Mouse (Mus musculus) lung, postnatal 25 days (tissue): ENCODE measurements at regions not wholly inside any gene's neighbourhood (a gene's known extent, or its start where the extent isn't known, plus 50 kb on each side); places are given as distances from the start of the nearest gene placed in this dataset.

Source experiments
- DNase-seq: peaks from one replicate; pipeline ENCODE4 v3.0.0; 2022; ENCODE audit warnings: low spot score

DNA sequence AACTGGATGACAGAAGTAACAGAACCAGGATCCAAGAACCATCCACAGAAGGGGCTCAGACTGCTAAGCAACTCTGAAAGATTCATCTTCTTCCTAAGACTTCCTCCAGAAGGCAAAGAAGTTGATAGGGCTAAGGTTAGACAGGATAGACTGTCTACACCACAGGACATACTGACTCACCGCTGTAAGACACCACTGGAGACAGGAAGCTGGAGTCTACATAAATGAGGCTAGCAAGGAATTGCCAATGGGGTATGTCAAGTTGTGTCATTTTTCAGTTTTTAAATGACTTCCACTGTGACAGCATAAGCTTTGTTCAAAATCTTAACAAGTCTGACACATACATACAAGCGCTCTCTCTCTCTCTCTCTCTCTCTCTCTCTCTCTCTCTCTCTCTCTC lies 645.4 kb upstream of the Gm10131 start:
- DNase-seq: no peak

DNA sequence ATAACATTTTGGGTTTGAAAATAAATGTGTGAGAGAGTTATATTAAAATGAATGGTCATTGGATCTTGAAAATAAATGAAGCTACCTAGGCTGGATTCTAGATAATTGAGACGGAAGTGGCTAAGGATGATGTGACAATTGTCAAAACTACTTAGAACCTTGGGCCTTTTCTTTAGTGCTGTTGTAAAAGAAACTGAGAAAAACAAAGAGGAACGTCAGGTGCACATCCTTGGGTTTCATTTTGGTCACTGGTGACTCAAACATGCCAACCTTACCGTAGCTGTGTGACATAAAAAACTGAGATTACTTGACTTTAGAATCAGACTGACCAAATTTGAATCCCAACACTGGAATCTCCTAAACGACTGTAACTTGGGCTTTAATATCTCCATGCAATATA lies 644.6 kb upstream of the Gm10131 start:
- DNase-seq: no peak

DNA sequence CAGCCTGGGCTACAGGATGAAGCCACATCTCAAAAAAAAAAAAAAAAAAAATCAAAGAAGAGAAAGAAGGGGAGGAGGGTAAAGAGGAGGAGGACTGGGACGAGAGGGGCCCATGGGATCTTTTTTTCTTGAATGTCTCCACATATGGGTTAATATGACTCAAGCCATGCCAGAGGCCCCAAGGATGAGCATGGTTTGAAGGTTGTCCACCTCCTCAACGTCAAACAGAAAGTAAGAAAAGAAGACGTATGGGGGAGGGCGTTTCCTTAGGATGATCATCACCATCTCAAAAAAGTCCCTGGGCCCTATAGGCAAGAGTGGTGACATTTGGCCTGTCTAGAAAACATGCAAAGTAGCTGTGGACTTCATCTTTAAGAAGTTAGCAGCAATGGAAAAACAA lies 643.9 kb upstream of the Gm10131 start:
- no peak for DNase-seq

DNA sequence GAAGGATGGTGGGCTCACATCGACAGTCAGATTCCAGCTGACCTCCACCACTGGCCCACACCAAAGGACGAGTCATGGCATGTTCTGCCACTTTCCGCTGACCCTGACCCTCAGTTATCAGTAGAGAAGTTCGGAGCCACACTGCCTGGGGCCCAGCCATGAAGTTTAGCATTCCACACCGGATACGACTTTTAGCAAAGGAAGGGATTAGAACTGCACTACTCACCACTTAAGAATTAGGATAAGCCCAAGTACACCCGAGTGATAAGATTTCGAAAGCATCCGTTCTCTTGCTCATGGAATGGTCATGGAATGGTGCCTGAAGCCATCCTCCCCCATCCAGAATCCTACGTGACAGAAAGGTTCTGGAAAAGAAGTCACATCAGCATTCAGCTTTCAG lies 641.5 kb upstream of the Gm10131 start:
- no peak for DNase-seq

DNA sequence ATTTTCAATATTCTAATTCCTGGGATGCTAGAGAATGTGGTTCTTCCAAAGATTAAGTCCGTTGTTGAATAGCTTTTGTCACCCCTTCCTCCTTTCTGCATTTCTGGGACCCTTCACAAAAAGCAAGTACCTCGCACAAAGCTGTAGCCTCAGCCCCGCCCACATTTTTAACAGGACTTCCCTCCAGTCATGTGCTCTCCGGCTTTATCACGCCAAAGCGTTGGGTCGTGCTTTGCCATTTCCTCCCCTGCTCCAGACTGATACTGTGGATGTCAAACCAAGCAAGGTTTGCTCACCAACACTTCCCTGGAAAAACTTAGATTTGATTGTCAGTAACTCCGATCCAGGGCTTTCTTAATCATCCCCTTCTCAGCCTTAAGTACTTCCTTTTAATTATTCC lies 637.0 kb upstream of the Gm10131 start:
- DNase-seq: no peak

DNA sequence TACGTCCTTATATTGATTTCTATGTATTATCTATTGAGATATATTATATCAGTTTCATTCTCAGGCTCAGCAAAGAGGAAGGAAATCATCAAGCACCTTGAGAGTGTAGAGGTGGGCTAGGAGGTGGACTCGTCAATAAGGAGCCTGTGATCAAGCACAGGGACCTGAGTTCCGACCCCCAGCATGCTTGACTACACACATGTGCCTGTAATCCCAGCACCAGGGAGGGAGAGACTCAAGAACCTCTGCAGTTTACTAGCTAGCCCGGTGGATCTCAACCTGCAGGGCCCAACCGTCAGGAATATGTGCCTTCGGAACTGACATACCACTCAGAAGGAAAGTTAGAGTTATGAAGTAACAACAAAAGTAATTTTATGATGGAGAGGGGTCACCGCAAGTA lies 634.2 kb upstream of the Gm10131 start:
- DNase-seq: no peak

DNA sequence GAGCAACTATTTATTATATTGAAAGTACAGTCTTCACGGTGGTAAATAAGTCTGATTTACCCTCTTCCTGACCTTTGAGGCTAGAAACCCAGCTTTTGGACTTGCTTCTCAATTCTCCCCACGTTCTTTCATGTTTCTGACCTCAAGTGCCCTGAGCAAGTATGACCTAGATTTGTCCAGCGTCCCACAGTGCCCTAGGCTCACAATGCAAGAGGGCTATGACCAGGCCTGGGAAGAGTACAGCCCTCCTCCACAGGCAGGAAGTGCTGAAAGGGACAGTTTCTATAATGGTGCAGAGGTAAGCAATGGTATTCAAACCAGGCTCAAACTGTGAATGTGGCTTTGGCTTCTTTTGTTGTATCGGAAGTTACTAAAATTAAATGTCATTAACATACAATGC lies 633.1 kb upstream of the Gm10131 start:
- DNase-seq: no peak

DNA sequence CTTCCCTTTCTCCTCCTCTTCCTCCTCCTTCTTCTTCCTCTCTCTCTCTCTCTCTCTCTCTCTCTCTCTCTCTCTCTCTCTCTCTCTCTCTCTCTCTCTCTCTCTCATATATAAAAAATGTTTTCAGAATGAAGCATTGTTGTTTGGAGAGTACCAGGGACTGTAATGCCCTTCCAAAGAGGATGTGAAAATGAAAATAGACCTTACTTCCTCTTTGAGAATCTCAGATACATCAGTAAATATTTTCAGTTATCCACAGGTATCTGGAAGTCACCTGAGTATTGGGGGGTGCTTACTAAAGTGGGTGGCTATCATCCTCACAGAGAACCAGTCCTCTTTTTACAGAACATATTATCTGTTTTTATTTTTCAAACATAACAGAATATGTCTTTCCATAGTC lies 632.6 kb upstream of the Gm10131 start:
- no peak for DNase-seq

DNA sequence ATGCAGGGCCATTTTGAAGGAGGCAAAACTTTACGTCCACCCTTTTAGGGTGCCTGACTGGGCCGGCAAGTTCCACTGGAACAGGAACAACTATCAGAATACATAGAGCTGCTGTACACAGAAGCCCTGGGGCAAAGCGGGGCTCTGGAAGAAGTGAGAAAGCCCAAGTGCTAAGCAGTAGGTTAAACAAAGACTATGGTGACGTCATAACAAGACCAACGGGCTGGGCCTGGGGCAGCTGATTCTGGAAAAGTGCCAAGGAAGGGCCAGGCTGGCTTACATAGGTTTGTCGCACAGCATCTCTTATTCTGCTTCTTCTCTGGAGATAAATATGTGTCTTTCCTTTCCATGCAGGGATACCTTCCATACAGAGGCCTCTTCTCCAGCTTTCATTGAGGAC lies 631.6 kb upstream of the Gm10131 start:
- no peak for DNase-seq

DNA sequence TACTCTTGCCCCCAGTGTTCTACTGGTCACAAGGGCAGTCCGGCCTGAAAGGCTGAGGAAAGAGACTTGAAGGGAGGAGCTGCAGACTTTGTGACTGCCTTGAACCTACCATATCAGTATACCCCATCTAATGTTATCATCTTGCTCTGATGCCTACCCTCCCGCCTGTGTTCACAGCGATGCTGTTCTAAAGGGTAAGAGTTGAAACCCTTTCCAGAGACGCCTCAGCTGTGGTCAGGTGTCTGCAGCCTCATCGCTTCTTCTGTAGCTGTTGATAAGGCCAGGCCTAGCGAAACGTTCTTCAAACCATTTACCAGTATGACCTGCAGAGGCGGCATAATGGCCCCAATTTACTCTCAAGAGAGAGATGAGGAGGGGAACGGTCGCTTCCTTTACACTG lies 629.3 kb upstream of the Gm10131 start:
- DNase-seq: no peak

DNA sequence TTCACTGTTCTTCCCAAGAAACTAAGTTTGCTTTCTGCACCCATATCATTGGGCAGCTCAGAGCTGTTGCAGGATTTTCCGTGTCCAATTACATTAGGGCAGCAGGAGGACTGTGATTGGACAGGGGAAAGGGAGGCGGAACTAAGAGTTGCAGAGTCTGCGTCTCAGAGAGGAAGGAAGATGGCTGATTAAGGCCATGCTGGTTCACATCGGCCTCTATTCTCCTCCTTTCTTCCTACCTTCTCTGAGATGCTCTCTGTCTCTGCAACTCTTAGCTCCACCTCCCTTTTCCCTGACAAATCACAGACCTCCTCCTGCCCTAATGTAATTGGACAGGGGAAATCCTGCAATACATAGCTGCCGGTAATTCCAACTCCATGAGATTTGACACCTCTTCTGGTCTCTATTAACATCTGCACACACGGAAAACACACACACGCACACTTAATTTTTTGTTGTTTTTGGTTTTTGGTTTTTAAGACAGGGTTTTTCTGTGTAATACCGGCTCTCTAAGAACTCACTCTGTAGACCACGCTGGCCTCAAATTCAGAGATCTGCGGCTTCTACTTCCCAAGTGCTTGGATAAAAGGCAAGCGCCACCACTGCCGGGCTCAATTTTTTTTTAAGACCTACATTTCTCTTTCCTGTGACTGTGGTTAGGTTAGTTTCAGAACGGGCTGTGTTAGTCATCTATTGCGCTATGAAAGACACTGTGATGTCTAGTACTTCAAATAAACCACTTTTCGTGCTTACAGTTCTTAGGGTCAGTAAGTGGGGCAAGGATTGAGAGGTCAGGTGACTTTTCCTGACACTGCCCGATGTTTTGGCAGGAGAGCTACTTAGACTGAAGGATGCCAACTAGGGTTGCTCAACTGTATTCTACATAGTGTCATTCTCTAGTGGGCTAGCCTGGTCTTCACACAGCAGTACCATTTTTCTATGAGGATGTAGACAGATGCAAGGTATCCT lies 628.6 kb upstream of the Gm10131 start:
- DNase-seq: no peak

DNA sequence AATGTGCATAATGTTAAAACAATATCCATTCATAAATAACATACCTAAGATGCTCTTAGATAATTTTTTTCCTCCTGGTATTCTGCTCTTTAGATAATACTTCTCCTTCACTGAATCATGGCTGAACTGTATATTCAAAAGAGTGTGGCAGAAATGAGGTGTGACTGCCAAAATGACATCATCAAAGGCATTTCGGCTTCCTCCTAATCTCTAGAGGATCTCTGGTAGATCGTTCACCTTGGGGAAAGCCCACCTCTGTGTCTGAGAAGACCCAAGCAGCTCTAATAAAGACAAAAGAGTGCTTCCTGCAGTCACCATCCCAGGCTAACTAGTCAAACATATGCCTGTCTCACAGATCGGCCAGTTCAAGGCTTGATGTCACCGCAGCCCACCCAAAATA lies 624.7 kb upstream of the Gm10131 start:
- no peak for DNase-seq

DNA sequence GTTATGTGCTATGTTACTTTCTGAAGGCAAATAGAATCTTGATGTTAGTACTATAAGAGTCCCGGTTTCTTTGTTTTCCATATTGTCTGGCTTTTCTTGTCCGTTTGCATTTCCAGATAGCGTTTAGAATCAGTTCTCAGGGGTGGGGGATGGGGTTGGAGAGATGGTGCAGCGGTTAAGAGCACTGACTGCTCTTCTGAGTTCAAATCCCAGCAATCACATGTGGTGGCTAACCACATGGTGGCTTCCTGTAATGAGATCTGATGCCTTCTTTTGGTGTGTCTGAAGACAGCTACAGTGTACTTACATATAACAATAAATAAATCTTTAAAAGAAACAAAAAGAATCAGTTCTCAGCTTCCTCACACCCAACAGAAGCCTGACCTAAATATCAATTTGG lies 623.5 kb upstream of the Gm10131 start:
- no peak for DNase-seq

DNA sequence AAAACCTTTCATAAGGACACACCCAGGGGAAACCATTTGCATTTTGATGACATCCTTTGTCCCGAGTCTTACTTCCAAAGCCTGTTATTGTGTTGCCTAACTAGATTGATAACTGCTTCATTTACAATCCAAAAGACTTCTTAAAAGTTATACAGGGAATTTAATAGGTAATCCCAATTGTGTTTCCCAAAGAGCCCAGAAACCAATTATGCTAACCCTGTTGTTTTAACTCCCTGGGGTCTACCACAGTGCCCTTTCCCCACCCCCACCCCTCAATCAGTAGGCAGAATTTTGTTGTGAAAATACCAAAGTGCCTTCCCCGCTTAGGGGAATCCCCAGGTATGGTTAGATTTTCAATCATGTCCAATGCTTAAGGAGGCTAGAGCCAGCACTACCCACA lies 621.3 kb upstream of the Gm10131 start:
- DNase-seq: no peak

DNA sequence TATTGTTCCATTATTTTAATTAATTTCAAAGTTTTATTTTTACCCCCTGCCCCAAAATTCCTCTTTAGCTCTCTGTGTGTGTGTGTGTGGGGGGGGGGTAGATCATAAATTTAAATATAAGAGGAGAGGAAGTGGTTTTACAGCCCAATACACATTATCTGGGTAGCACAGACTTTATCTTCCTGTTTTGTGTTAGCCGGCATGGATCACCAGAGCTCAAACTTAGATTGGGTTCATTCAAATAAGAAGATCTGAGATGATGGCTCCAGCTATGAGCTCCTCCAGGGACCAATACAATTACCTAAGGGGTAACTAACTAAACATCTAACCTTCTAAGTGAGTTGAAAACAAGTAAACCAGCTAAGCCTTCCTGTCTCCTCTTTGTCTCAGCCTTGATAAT lies 620.8 kb upstream of the Gm10131 start:
- DNase-seq: peak; percentile 21

DNA sequence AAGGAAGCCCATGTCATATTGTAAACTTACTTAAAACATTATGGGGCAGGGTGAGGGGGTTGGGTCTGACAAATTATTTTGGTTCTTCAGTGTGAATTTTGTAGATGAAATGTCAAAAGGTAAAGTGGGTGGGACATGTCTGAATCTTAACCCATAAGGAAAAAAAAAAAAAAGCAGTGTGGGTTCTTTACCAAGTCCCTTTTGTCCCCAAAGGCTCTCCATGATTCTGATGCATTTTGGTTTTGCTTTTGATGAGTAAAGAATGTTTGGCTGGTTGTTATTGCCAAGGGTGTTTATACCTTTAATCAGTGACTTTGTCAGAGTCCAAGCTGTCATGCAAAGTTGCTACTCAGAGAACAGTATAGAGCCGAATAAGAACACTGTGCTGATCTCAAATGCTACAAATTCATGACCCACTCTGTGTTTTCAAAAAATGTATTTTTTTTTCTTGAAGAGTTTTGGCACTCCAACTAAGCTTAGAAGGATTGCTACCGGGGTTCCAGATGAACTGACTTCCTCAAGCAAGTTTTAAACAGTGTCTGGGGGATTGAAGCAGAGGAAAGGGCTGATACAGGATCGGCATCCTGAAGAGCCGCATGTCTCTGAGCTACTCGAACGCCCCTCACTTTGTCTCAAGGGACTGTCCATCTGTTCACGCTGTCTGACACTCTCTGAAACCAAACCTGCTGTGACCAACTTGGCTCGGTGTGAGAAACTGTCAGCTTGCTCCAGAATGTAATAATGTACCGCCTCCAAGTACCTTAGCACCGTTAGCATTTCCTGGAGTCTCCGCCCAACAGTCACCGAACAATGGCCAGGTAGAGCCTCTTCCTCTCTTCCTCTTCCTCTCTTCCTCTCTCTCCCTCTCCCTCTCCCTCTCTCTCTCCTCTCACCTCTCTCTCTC lies 619.8 kb upstream of the Gm10131 start:
- DNase-seq: no peak

DNA sequence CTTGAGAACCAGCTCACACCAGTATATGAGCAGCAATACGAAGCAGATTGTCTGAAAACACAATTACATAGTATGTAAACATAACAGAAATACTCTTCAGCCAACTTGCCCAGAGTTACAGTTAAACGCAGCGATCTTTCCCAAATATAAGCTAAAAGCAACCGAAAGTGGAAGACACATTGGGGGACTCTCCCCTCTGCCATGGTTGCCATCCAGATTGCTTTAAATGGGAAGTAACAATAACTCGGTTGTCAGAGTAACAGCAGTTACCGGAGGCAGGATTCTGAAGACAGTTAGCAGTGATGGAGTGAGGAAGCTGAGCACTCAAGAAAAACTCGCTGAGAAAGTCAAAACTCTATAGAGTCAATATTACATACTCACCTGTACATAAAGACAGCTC lies 618.0 kb upstream of the Gm10131 start:
- DNase-seq: no peak

DNA sequence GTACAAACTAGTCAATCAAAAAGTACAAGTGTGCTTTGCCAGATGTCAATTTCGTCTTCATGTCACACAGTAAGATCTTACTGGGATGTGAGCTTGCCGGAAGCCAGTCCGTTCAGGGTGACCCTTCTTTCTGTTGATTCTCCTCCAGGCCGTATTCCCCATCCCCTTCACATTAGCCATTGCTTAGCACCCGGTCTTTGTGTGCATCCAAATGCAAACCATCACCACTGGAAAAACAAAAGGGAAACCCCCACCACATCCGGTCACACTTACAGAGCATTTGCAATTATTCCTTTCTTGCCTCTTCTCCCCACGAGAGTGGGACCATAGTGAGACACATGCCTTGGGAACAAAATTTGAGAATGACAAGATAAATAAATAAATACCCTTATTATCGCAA lies 616.2 kb upstream of the Gm10131 start:
- DNase-seq: no peak

DNA sequence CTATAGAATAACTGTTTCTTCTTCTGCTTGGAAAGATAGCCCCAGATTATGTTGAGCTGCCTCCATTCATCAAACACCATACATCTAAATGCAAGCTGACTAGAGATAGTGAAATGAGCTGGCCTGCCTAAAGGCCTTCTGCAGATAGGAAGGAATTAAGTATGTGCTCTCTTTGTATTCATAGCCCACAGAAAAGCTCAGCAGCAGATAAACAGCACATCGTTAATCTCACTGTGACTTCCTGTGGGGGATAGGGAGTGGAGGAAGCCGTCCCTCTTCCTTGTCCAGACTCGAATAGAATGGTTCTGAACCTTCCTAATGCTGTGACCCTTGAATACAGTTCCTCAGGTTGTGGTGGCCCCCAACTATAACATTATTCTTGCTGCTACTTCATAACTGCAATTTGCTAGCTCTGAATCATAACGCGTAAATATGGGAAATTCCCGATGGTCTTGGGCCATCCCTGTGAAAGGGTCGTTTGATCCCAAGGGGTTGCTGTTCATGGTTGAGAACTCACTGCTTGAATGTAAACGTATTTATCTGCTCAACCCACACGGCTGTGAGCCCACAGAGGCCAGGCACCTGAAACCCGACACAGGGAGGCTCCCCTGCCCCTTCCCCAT lies 614.7 kb upstream of the Gm10131 start:
- no peak for DNase-seq

DNA sequence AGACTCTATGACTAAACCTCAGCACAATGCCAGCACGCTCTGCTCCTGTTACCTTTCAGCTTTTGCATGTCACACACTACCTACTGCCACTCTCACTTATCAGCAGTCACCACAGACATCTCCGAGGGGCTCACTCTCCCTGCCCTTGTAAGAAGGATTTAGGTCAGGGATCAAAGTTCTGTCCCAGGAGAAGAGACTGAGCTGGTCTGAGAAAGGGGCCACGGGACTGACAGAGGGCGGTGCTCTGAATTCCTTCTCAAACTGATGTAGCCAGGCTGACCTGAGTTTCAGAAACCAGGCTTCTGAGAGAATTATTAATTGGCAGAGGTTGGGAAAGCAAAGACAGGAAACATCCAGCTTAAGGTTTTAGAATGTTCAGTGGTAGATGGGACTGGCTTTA lies 614.0 kb upstream of the Gm10131 start:
- no peak for DNase-seq

DNA sequence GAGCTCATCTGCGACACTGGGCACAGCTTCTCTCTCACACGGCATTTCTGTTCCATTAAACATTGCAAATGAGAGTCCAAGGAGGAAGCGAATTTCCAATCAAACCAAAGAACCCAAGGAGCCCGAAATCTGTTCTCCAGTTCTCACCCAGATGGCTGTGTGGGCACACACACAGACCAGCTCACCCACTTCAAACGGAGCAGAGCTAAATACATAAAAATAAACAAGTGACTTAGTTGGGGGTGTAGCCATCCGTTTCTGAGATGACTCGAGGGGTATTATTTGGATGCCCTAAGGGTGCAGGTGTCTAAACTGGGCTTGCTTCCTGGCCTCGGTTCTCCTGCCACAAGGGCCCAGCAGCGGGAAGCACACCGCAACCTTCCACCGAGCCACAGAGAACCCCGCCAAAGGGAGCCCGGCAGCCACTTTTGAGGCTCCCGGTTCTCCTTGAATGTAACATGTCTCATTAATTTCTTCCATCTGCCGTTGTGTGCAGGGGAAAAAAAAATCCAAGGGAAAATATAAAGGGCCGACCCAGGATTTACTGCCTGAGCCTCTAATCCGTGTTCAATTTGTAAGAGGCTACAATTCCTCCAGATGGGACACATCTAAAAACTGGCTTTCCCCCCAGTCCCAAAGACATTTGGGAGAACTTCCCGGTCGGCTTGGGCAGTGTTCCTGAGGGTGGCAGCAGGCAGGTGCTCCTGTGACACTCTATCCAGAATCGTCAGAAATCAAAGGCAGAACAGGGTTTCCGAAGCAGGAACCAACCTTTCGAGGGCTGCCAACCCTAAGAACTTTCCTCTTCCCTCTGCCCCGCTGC lies 598.6 kb upstream of the Gm10131 start:
- no peak for DNase-seq

DNA sequence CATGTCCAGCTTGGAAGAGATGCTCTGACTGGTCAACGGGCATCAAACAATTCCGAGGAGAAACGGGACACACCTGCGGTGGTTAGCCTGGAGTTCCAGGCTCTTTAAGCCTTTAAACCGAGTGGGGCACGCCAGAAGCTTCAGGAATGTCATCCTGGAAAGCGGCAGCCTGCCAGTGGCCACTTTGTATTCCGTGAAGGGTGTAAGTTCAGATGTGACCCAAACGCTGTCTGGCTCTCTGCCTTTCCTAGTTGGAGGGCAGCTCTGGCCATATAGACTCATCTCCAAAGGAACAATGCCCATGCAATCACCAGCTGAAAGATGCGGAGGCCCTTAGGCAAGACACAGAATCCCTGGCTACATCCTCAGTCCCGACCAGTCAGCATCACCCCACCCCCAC lies 597.8 kb upstream of the Gm10131 start:
- DNase-seq: no peak
